Mouse (Mus musculus) midbrain, embryonic 11.5 days (tissue): ENCODE results near the gene Rbm10. TPM values are rescaled to one million over a fixed set of nuclear protein-coding genes. Genes with fewer than 3 reads are reported as not detected.

Experiments
- ATAC-seq: fragments of 200-750 bp; cut with Nextera tagmentation; 2 replicates; pipeline ENCODE4 v1.8.0; 2017; ENCODE audit warnings: moderate TSS enrichment, moderate library complexity; ENCODE audit not compliant: low FRiP score
- DNase-seq: peaks from one replicate; pipeline ENCODE4 v3.0.0; 2015; ENCODE audit warnings: low spot score; ENCODE audit errors: missing footprints
- H3K27ac ChIP-seq: fragments of 300-500 bp; sonication (generic); 2 replicates; pipeline ENCODE4 v1.5.1; 2014; ENCODE audit warnings: low read depth, low read length
- H3K27me3 ChIP-seq: fragments of 300-500 bp; sonication (generic); 2 replicates; pipeline ENCODE4 v1.6.1; 2014; ENCODE audit warnings: mild to moderate bottlenecking, low read length, moderate library complexity, mixed read lengths; ENCODE audit not compliant: control insufficient read depth, insufficient read depth
- H3K36me3 ChIP-seq: fragments of 300-500 bp; sonication (generic); 2 replicates; pipeline ENCODE4 v1.6.1; 2014; ENCODE audit warnings: mild to moderate bottlenecking, low read length, moderate library complexity, mixed read lengths; ENCODE audit not compliant: control insufficient read depth, insufficient read depth
- H3K4me1 ChIP-seq: fragments of 300-500 bp; sonication (generic); 2 replicates; pipeline ENCODE4 v1.6.1; 2014; ENCODE audit warnings: low read length; ENCODE audit not compliant: control insufficient read depth, insufficient read depth
- H3K4me2 ChIP-seq: fragments of 300-500 bp; sonication (generic); 2 replicates; pipeline ENCODE4 v1.6.1; 2014; ENCODE audit warnings: mild to moderate bottlenecking, moderate library complexity
- H3K4me3 ChIP-seq: fragments of 300-500 bp; sonication (generic); 2 replicates; pipeline ENCODE4 v1.5.1; 2014; ENCODE audit warnings: low read depth, low read length
- H3K9ac ChIP-seq: fragments of 300-500 bp; sonication (generic); 2 replicates; pipeline ENCODE4 v1.6.1; 2014; ENCODE audit warnings: low read length
- H3K9me3 ChIP-seq: fragments of 300-500 bp; sonication (generic); 2 replicates; pipeline ENCODE4 v1.6.1; 2016; ENCODE audit warnings: low read length; ENCODE audit not compliant: control insufficient read depth
- WGBS: fragments of 180-500 bp; shearing (Covaris S2); extraction: QIAGEN DNeasy Blood & Tissue Kit; methylation state at CpG from one replicate; pipeline ENCODE4 v1.1.7; 2014; 5-methylcytosine and 5-hydroxymethylcytosine counted together
- polyA plus RNA-seq: library from polyadenylated mRNA; unstranded; fragments of >200 nt; fragmentation: Nextera tagmentation; extraction: Ambion mirVana; gene quantifications from 2 replicates; pipeline ENCODE4 v1.2.1, GENCODE M21; 2014

Rbm10 gene
- polyA plus RNA-seq, 1 experiment from 2014 or later: 72.4 TPM

DNA sequence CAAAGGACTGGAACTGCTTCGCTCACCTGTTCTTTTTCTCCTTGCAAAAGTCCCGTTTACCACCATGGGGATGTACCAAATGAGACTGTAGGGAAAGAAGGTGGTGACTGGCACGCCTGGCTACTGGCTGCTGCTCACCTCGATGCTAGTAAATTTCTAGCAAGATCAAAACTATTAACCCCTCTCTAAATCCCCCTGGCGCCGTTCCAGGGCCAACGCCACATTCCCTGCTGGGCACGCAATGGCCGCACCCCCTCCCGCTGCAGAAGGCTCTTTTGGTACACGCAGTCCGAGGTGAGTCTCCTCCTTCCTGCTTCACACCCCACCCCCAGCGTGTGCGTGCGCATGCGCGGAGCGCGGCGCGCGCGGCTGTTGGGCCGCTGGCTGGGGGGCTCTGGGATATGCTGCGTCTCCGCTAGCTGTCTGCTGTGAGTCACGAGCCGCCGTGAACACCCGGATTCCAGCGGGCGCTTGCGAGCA, 70.8 kb downstream of the Rbm10 start:
- peaks cover 6% of the 10 kb centered on the region for H3K4me1 ChIP-seq
- 20% methylated on average over 29 of the region's 33 CpGs for WGBS
- H3K4me3 ChIP-seq: peak overlapping the region; percentile 58

GRCm38 (mm10) chrX:20688615-20689014, 71.3 kb downstream of the Rbm10 start:
- Histone ChIP-seq H3K4me3 (peak overlapping the region; percentile 58), H3K27me3 (no peaks in the 10 kb centered on the region), H3K9me3 (no peaks in the 10 kb centered on the region), H3K36me3 (no peaks in the 10 kb centered on the region), H3K9ac (peak overlapping the region; percentile 81), H3K27ac (peak overlapping the region; percentile 90), H3K4me1 (peaks cover 6% of the 10 kb centered on the region), H3K4me2 (peak overlapping the region; percentile 58)
- ATAC-seq: peak; percentile 80
- peak; percentile 93 for DNase-seq
- 24% methylated on average over 21 of the region's 35 CpGs for WGBS

More for the DNA sequence above, 70.8 kb downstream of the Rbm10 start:
- Histone ChIP-seq H3K9ac (peak overlapping the region; percentile 81), H3K4me2 (peak overlapping the region; percentile 58), H3K36me3 (no peaks in the 10 kb centered on the region), H3K9me3 (no peaks in the 10 kb centered on the region), H3K27me3 (no peaks in the 10 kb centered on the region), H3K27ac (peak overlapping the region; percentile 90)
- DNase-seq: peak; percentile 97
- peak; percentile 93 for ATAC-seq

- H3K4me2 ChIP-seq: no peak overlapping the region
- peaks cover 6% of the 10 kb centered on the region for H3K4me1 ChIP-seq
- H3K9ac ChIP-seq: no peak overlapping the region
- WGBS: 87% methylated on average over 3 of the region's 3 CpGs
- ATAC-seq (no peak), DNase-seq (no peak)
- no peak overlapping the region for H3K27ac ChIP-seq
- H3K27me3 ChIP-seq: no peaks in the 10 kb centered on the region
- no peaks in the 10 kb centered on the region for H3K36me3 ChIP-seq
- no peak overlapping the region for H3K4me3 ChIP-seq
- no peaks in the 10 kb centered on the region for H3K9me3 ChIP-seq
Measured at GRCm38 (mm10) chrX:20691566-20691965, 74.3 kb downstream of the Rbm10 start.

- Histone ChIP-seq H3K36me3 (no peaks in the 10 kb centered on the region), H3K4me3 (no peak overlapping the region)
Measured at GRCm38 (mm10) chrX:20692616-20693015, 75.3 kb downstream of the Rbm10 start.

DNA sequence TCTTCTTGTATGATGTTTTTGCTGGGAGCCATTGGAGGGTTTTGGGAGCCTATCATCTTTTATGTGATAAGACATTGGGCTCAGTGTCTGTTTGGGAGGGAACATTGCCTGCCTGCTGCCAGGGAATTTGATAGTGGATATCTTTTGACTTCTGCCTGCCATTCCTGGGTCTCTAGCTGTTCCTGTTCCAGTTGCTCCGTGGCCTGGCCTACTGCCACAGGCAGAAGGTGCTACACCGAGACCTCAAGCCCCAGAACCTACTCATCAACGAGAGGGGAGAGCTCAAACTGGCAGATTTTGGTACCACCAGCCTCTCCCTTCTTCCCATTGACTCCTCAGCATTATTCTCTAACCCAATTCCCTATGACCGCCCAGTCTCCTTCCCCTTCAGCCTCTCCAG, 78.5 kb downstream of the Rbm10 start:
- H3K9ac ChIP-seq: no peak overlapping the region
- no peak overlapping the region for H3K4me2 ChIP-seq
- no peaks in the 10 kb centered on the region; the same call in 1 of the 2 replicates for H3K36me3 ChIP-seq
- no peaks in the 10 kb centered on the region for H3K4me1 ChIP-seq
- H3K4me3 ChIP-seq: no peak overlapping the region
- WGBS: 91% methylated on average over 4 of the region's 4 CpGs
- H3K27me3 ChIP-seq: no peaks in the 10 kb centered on the region
- H3K27ac ChIP-seq: no peak overlapping the region
- ATAC-seq: no peak
- DNase-seq: no peak
- H3K9me3 ChIP-seq: no peaks in the 10 kb centered on the region

More at GRCm38 (mm10) chrX:20692616-20693015, 75.3 kb downstream of the Rbm10 start:
- ATAC-seq (no peak), DNase-seq (no peak)
- no peak overlapping the region for H3K4me2 ChIP-seq
- H3K9me3 ChIP-seq: no peaks in the 10 kb centered on the region
- no peak overlapping the region for H3K9ac ChIP-seq
- peaks cover 6% of the 10 kb centered on the region for H3K4me1 ChIP-seq
- H3K27me3 ChIP-seq: no peaks in the 10 kb centered on the region
- H3K27ac ChIP-seq: no peak overlapping the region
- 93% methylated on average over 1 of the region's 1 CpGs for WGBS

Other genes starting within 250 kb of the Rbm10 start
- 9.6 and 10.7 TPM in 2 replicates for gene Jade3, start 191.8 kb upstream of the Rbm10 start, polyA plus RNA-seq
- 0.08 and 0.48 TPM in 2 replicates for gene Rgn, start 67.7 kb upstream of the Rbm10 start, polyA plus RNA-seq
- 193 and 197 TPM in 2 replicates for gene Ndufb11, start 116 bp downstream of the Rbm10 start, polyA plus RNA-seq
- 278 and 279 TPM in 2 replicates for gene Uba1, start 40.8 kb downstream of the Rbm10 start, polyA plus RNA-seq
- gene Cdk16, start 70.5 kb downstream of the Rbm10 start, polyA plus RNA-seq: 86.5 and 98.7 TPM in 2 replicates
- 78.4 and 80.5 TPM in 2 replicates for gene Usp11, start 86.4 kb downstream of the Rbm10 start, polyA plus RNA-seq
- 92.9 and 98.3 TPM in 2 replicates for gene Araf, start 180.3 kb downstream of the Rbm10 start, polyA plus RNA-seq